Mouse (Mus musculus): ENCODE results near the gene Dolpp1. TPM values are rescaled to one million over a fixed set of nuclear protein-coding genes. Genes with fewer than 3 reads are reported as not detected.
"Not testable (repeated sequence)": the region's sequence is repeated elsewhere in the genome, so short reads cannot be mapped to it uniquely, and the experiment has no call there.

Gene Dolpp1
- polyA plus RNA-seq, 1 experiment, result 19.4 TPM

DNA sequence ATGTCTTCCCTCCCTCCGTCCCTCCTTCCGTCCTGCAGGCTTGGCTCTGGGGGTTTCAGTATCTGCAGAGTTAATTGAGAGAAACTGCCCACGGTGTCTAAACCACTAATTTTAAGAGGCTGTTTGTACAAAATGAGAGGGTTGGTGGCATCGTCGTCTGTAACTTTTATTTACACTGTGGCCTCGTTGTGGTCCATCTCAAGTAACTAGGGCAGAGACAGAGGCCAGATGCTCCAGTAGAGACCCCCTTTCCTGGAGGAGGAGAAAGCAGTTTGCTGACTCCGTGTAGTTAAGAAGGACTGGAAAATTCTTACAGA lies 24.6 kb downstream of the Dolpp1 start:
- TF ChIP-seq CEBPB (IDR thresholded peaks at IDR 0.05; ENCODE audit: low read depth) (no peak), USF1 (IDR thresholded peaks at IDR 0.05; ENCODE audit: low read depth) (no peak), CTCF (IDR thresholded peaks at IDR 0.05; ENCODE audit: control insufficient read depth, insufficient read depth, insufficient read length) (no peak)
- Histone ChIP-seq H3K36me3 (ENCODE audit: control insufficient read depth, insufficient read depth) (peaks cover 11% of the 10 kb centered on the region), H3K79me3 (ENCODE audit: low read depth) (peaks cover 54% of the 10 kb centered on the region), H3K4me3 (ENCODE audit: insufficient read depth, poor library complexity, severe bottlenecking) (peak overlapping the region; percentile 95), H3ac (ENCODE audit: control insufficient read depth, insufficient read length, low read depth) (peak overlapping the region; percentile 84), H3K79me2 (ENCODE audit: control insufficient read depth, insufficient read depth) (peaks cover 61% of the 10 kb centered on the region), H3K27me3 (ENCODE audit: control insufficient read depth, insufficient read depth, insufficient read length) (no peaks in the 10 kb centered on the region)

- Histone ChIP-seq H3K36me3 (ENCODE audit: control insufficient read depth, insufficient read depth) (peaks cover 11% of the 10 kb centered on the region), H3K79me2 (ENCODE audit: control insufficient read depth, insufficient read depth) (peaks cover 66% of the 10 kb centered on the region), H3K79me3 (ENCODE audit: low read depth) (peaks cover 58% of the 10 kb centered on the region)
- not testable (repeated sequence) for H3ac ChIP-seq (ENCODE audit: control insufficient read depth, insufficient read length, low read depth); H3K27me3 ChIP-seq (ENCODE audit: control insufficient read depth, insufficient read depth, insufficient read length); H3K4me3 ChIP-seq (ENCODE audit: insufficient read depth, poor library complexity, severe bottlenecking)
Measured at GRCm38 (mm10) chr2:30417154-30417553, 25.1 kb downstream of the Dolpp1 start.

DNA sequence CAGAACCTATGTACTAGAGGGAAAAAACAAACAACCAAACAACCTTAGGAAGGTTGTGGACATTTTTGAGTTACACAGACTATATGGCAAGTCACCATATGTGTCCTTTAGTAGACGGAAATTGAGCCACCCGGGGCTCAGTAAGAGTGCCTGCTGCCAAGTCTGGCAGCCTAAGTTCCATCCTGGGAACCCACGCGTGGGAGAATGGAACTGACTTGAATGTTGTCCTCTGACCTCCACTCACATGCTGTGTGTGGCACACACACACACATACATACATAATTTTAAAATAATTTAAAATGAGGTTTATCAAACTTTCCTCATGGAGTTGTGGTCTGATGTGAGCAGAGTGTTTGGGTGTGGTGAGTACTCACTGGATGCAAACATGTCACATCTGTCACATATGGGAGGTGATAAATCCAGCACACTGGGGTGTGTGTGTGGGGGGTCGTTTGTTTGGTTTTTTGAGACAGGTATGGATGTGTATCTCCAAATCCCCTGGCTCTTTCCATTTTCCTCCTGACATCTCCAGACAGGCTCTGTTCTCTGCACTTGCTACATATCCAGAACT lies 25.6 kb downstream of the Dolpp1 start:
- TF ChIP-seq CEBPB (IDR thresholded peaks at IDR 0.05; ENCODE audit: low read depth) (no peak), MAX (IDR thresholded peaks at IDR 0.05) (no peak), CTCF (IDR thresholded peaks at IDR 0.05; ENCODE audit: control insufficient read depth, insufficient read depth, insufficient read length) (no peak), MYOD1 (IDR thresholded peaks at IDR 0.05; ENCODE audit: control insufficient read depth, insufficient read length, low read depth) (no peak), FOSL1 (IDR thresholded peaks at IDR 0.05; ENCODE audit: insufficient read depth, low read length, poor library complexity, severe bottlenecking) (no peak), MYOG (IDR thresholded peaks at IDR 0.05; ENCODE audit: control insufficient read depth, extremely low read depth, insufficient read length) (no peak), USF1 (IDR thresholded peaks at IDR 0.05; ENCODE audit: low read depth) (no peak)
- H3K4me3 ChIP-seq (ENCODE audit: insufficient read depth, poor library complexity, severe bottlenecking), result no peak overlapping the region

DNA sequence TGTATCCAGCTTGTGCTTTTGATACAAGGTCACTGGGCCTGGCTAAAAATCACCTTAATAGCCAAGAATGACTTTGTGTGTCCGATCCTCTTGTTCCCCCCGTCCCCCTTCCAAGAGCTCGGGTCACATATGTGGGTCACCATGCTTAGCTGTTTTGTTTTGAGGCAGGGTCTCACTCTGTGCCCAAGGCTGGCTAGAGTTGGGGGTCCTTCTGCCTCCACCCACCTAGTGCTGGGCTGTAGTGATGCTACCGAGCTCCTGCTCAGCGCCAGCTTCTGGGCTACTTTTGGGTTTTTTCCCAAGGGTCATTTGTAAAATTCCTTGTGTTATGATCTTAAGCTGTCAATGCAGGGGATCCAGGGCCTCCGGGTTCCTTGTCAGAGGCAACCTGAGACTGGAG lies 26.2 kb downstream of the Dolpp1 start:
- no peak overlapping the region for H3K4me3 ChIP-seq (ENCODE audit: insufficient read depth, poor library complexity, severe bottlenecking)
- TF ChIP-seq FOSL1 (IDR thresholded peaks at IDR 0.05; ENCODE audit: insufficient read depth, low read length, poor library complexity, severe bottlenecking) (no peak), MYOD1 (IDR thresholded peaks at IDR 0.05; ENCODE audit: control insufficient read depth, insufficient read length, low read depth) (no peak), MYOG (IDR thresholded peaks at IDR 0.05; ENCODE audit: control insufficient read depth, extremely low read depth, insufficient read length) (no peak), USF1 (IDR thresholded peaks at IDR 0.05; ENCODE audit: low read depth) (no peak), CEBPB (IDR thresholded peaks at IDR 0.05; ENCODE audit: low read depth) (no peak), CTCF (IDR thresholded peaks at IDR 0.05; ENCODE audit: control insufficient read depth, insufficient read depth, insufficient read length) (no peak), MAX (IDR thresholded peaks at IDR 0.05) (no peak)
- H3K27me3 ChIP-seq (ENCODE audit: control insufficient read depth, insufficient read depth, insufficient read length), result no peaks in the 10 kb centered on the region

More for the DNA sequence above, 25.6 kb downstream of the Dolpp1 start:
- H3K36me3 ChIP-seq (ENCODE audit: control insufficient read depth, insufficient read depth), result peaks cover 11% of the 10 kb centered on the region
- no peaks in the 10 kb centered on the region for H3K27me3 ChIP-seq (ENCODE audit: control insufficient read depth, insufficient read depth, insufficient read length)
- H3ac ChIP-seq (ENCODE audit: control insufficient read depth, insufficient read length, low read depth), result no peak overlapping the region
- peaks cover 63% of the 10 kb centered on the region for H3K79me3 ChIP-seq (ENCODE audit: low read depth)
- H3K79me2 ChIP-seq (ENCODE audit: control insufficient read depth, insufficient read depth), result peaks cover 71% of the 10 kb centered on the region

GRCm38 (mm10) chr2:30419112-30419511 lies 27.1 kb downstream of the Dolpp1 start:
- peaks cover 86% of the 10 kb centered on the region for H3K79me2 ChIP-seq (ENCODE audit: control insufficient read depth, insufficient read depth)
- peaks cover 76% of the 10 kb centered on the region for H3K79me3 ChIP-seq (ENCODE audit: low read depth)
- no peak overlapping the region for H3K4me3 ChIP-seq (ENCODE audit: insufficient read depth, poor library complexity, severe bottlenecking)
- H3K36me3 ChIP-seq (ENCODE audit: control insufficient read depth, insufficient read depth), result peaks cover 7% of the 10 kb centered on the region
- TF ChIP-seq CEBPB (IDR thresholded peaks at IDR 0.05; ENCODE audit: low read depth) (no peak), FOSL1 (IDR thresholded peaks at IDR 0.05; ENCODE audit: insufficient read depth, low read length, poor library complexity, severe bottlenecking) (no peak), USF1 (IDR thresholded peaks at IDR 0.05; ENCODE audit: low read depth) (no peak), MYOG (IDR thresholded peaks at IDR 0.05; ENCODE audit: control insufficient read depth, extremely low read depth, insufficient read length) (no peak), CTCF (IDR thresholded peaks at IDR 0.05; ENCODE audit: control insufficient read depth, insufficient read depth, insufficient read length) (no peak)
- H3K27me3 ChIP-seq (ENCODE audit: control insufficient read depth, insufficient read depth, insufficient read length), result no peaks in the 10 kb centered on the region
- H3ac ChIP-seq (ENCODE audit: control insufficient read depth, insufficient read length, low read depth), result no peak overlapping the region

More for the DNA sequence above, 26.2 kb downstream of the Dolpp1 start:
- Histone ChIP-seq H3ac (ENCODE audit: control insufficient read depth, insufficient read length, low read depth) (no peak overlapping the region), H3K79me3 (ENCODE audit: low read depth) (peaks cover 68% of the 10 kb centered on the region), H3K36me3 (ENCODE audit: control insufficient read depth, insufficient read depth) (peaks cover 7% of the 10 kb centered on the region), H3K79me2 (ENCODE audit: control insufficient read depth, insufficient read depth) (peaks cover 77% of the 10 kb centered on the region)

DNA sequence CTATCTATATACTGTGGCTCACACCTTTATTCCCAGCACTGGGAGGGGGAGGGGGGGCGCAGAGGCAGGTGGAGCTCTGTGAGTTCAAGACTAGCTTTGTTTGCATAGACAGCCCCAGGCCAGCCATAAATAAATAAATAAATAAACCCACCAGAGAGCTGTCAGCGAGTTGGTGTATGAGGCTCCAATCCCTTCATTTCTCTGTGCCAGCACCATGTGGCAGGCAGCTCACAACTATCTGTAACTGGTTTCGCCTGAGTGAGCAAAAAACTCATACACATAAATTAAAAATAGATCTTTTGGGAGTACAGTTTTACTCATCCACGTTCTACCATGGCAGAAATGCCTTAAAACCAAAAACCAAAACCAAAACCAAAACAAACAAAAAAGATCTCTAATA lies 29.4 kb downstream of the Dolpp1 start:
- H3ac ChIP-seq (ENCODE audit: control insufficient read depth, insufficient read length, low read depth), result no peak overlapping the region
- TF ChIP-seq CEBPB (IDR thresholded peaks at IDR 0.05; ENCODE audit: low read depth) (no peak), MYOG (IDR thresholded peaks at IDR 0.05; ENCODE audit: control insufficient read depth, extremely low read depth, insufficient read length) (no peak), FOSL1 (IDR thresholded peaks at IDR 0.05; ENCODE audit: insufficient read depth, low read length, poor library complexity, severe bottlenecking) (no peak), MAX (IDR thresholded peaks at IDR 0.05) (no peak), USF1 (IDR thresholded peaks at IDR 0.05; ENCODE audit: low read depth) (no peak), CTCF (IDR thresholded peaks at IDR 0.05; ENCODE audit: control insufficient read depth, insufficient read depth, insufficient read length) (no peak), MYOD1 (IDR thresholded peaks at IDR 0.05; ENCODE audit: control insufficient read depth, insufficient read length, low read depth) (no peak)
- peaks cover 77% of the 10 kb centered on the region for H3K79me3 ChIP-seq (ENCODE audit: low read depth)
- H3K27me3 ChIP-seq (ENCODE audit: control insufficient read depth, insufficient read depth, insufficient read length), result no peaks in the 10 kb centered on the region
- H3K4me3 ChIP-seq (ENCODE audit: insufficient read depth, poor library complexity, severe bottlenecking), result no peak overlapping the region
- peaks cover 14% of the 10 kb centered on the region for H3K36me3 ChIP-seq (ENCODE audit: control insufficient read depth, insufficient read depth)
- H3K79me2 ChIP-seq (ENCODE audit: control insufficient read depth, insufficient read depth), result peaks cover 92% of the 10 kb centered on the region

All from C2C12 (cell line).